Mouse (Mus musculus): ENCODE measurements around the gene Mlycd.

- TF ChIP-seq POLR2A (IDR thresholded peaks at IDR 0.05; ENCODE audit: borderline replicate concordance, insufficient read depth, low read length) (no peak), CTCF (IDR thresholded peaks at IDR 0.05; ENCODE audit: borderline replicate concordance, insufficient read depth, low read depth, low read length) (no peak)
Measured at GRCm38 (mm10) chr8:119425533-119425932, 30.9 kb downstream of the Mlycd start.

Measured in cerebellum, adult 2 months (tissue).